Mouse (Mus musculus): Measurements from ENCODE around the gene Sh3gl2.

DNA sequence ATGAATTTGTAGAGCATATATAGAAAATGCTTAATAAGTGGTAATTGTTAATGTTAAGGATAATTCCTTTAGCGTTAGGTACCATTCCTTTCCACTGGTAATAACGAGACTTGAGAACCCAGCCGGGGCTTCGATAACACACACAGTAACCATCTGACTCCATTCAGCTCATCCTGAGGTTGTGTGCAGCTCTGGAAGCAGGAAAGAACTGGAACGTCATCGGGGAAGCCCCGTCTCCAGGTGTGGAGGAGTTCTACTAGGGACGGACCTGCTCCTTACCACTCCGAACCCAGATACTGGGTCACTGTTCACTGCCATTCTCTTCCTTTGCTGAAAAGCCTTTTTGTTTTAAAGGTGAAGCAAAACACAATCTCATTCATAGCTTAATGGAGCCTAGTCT lies 2.6 kb downstream of the Sh3gl2 start:
- TF ChIP-seq POLR2A (IDR thresholded peaks at IDR 0.05; ENCODE audit: borderline replicate concordance, extremely low read depth, insufficient read depth, insufficient read length, poor library complexity, severe bottlenecking) (no peak), CTCF (IDR thresholded peaks at IDR 0.05; ENCODE audit: borderline replicate concordance, extremely low read depth, insufficient read depth, insufficient read length) (no peak)
